Mouse (Mus musculus) small intestine, adult 2 months (tissue): ENCODE results near the gene Ccdc59.

Experiments used
- CTCF ChIP-seq: fragments of 200-500 bp; IDR thresholded peaks from 2 replicates; pipeline ENCODE4 v1.5.1; 2012; ENCODE audit warnings: low read depth, mild to moderate bottlenecking, control low read depth, inconsistent platforms, low read length, moderate library complexity, mixed read lengths; ENCODE audit not compliant: insufficient replicate concordance, insufficient read length; ENCODE audit errors: extremely low read depth
- POLR2A ChIP-seq: fragments of 200-500 bp; IDR thresholded peaks from 2 replicates; pipeline ENCODE4 v1.6.1; 2012; ENCODE audit warnings: low read depth, mild to moderate bottlenecking, control low read depth, inconsistent platforms, low read length, moderate library complexity

DNA sequence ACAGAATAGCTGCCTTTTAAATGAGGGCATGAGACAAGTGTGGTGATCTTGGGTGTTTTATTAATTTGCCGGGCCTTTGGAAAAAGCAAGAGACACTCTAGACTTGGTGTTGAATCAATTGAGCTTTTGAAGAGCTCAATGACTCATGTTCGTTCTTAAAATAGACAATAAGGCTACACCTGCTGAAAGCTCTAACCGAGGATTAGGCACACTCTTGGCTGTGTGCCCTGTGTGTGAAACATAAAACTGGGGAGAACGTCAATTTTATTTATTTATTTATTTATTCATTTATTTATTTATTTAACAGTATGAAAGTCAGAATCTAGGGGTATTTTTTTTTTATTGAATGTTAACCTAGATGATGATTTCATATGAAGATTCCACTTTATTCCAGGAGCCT lies 10.3 kb downstream of the Ccdc59 start:
- TF ChIP-seq POLR2A (no peak), CTCF (no peak)
